In genomic region chr6:50215986-50216385, GRCm38 (mm10) we compare ENCODE assay signal across 14 mouse cellular contexts. TPM values are rescaled to one million over a fixed set of nuclear protein-coding genes. Genes with fewer than 3 reads are reported as not detected.
DNase-seq lines count a peak whose midpoint lies in the region.
"Had no signal": no experiment of that assay in that cellular context is flagged by ENCODE, and none has a peak within 500 bp of the region (broad histone marks: within the 10 kb centered on the region; RNA-seq: fewer than 3 reads in every experiment).

No protein-coding gene starts in this region.

- peak; percentile 68 for DNase-seq in heart, adult 11 months
- DNase-seq in heart, postnatal 4 days: no peak
- peak; percentile 32 for DNase-seq in kidney, adult 18-20 months
- DNase-seq in kidney, postnatal 4 days: no peak
- DNase-seq in kidney, adult 9 months: peak; percentile 75
- peak; percentile 45 for DNase-seq in kidney, postnatal 14 days
- DNase-seq in gastrocnemius, postnatal 14 days: no peak
- no peak for DNase-seq in testis, postnatal 14 days (ENCODE audit: low spot score)
- DNase-seq: adrenal gland, adult 8-10 months; adrenal gland, postnatal 25 days; cerebellum, adult 18-20 months; cerebellum, adult 9-10 months; cerebellum, postnatal 14 days; gastrocnemius, postnatal 10 days had no signal

- intact Hi-C loops in gastrocnemius, postnatal 14 days (cut with DNase I; ENCODE audit: low total_unique reads): no loop called here

RNA-seq across cellular contexts. Expression of gene Gsdme, which starts 47.7 kb away (rescaled TPM):
- under 1 TPM; 0.57 to 0.61 TPM for total RNA-seq in heart, postnatal 4 days (2021)
- total RNA-seq in gastrocnemius, postnatal 14 days (2021): 1 to 10 TPM in 1 of 2 experiments, under 1 TPM in 1; 0.66 to 1.7 TPM

Comparison
In these comparisons a context has a peak if more than half of its experiments do, and no peak if none do; other contexts are left out.
1. DNase-seq: peak in heart, adult 11 months (single experiment), kidney, adult 18-20 months (single experiment), kidney, adult 9 months (single experiment) and kidney, postnatal 14 days (single experiment); none in heart, postnatal 4 days (single experiment), kidney, postnatal 4 days (0 of 2), gastrocnemius, postnatal 14 days (single experiment) and testis, postnatal 14 days (single experiment).